Mouse (Mus musculus) cerebellum, adult 8-10 months (tissue): ENCODE results near the gene Kmo.

Source experiments
- DNase-seq: peaks from one replicate; pipeline ENCODE4 v3.0.0; 2022

The Kmo gene

GRCm38 (mm10) chr1:175699796-175700195 is 79.6 kb downstream of the Kmo start:
- no peak for DNase-seq

GRCm38 (mm10) chr1:175701145-175701544 is 81.0 kb downstream of the Kmo start:
- no peak for DNase-seq

GRCm38 (mm10) chr1:175707599-175707998 is 87.4 kb downstream of the Kmo start:
- DNase-seq, result no peak

GRCm38 (mm10) chr1:175708013-175708412 is 87.8 kb downstream of the Kmo start:
- DNase-seq, result no peak
